Mouse (Mus musculus) ES-CJ7 (cell line): ENCODE data around the gene Grasp.
A peak's percentile ranks its signal among the peaks of the same experiment; 100 is the strongest.

Source experiments
- DNase-seq: peaks from one replicate; pipeline ENCODE4 v3.0.0; 2011; ENCODE audit warnings: low read depth, low spot score

Gene Grasp

DNA sequence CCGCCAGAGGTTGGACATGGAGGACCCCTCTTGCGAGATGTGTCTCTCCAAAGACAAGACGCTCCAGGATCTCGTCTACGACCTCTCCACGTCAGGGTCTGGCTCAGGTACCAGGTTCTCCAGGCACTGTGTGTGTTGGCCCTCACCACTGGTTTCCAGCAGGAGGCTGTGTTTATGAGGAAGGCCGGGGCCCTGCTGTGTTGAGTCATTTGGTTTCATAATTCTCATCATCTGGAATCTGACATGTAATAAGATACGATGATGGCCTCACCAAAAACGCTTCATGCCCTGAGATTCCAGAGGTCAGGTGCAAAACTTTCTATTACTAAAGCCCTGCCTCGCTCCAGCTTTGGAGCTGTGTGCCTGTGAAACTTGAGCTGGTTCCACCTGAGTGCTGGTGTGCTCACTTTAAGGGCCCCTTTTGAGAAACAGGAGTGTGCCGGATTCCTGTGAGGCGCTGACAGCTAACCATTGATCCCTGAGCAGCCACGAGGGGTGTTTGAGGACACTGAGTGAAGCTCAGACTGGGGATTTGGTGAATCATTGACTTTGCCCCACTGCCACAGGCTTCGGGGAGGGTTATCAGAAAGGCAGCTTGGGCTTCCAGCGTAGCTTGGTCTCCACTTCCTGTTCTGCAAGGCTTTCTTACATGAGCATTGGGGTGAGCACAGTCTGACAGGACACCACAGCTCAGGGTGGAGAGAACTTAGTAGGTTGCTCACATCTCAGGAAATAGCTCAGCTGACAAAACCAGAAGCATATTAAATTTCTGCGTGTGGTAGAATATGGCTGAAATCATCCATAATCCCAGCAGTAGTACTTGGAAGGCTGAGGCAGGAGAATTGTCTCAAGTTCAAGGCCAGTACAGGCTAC, 28.8 kb upstream of the Grasp start:
- no peak for DNase-seq

DNA sequence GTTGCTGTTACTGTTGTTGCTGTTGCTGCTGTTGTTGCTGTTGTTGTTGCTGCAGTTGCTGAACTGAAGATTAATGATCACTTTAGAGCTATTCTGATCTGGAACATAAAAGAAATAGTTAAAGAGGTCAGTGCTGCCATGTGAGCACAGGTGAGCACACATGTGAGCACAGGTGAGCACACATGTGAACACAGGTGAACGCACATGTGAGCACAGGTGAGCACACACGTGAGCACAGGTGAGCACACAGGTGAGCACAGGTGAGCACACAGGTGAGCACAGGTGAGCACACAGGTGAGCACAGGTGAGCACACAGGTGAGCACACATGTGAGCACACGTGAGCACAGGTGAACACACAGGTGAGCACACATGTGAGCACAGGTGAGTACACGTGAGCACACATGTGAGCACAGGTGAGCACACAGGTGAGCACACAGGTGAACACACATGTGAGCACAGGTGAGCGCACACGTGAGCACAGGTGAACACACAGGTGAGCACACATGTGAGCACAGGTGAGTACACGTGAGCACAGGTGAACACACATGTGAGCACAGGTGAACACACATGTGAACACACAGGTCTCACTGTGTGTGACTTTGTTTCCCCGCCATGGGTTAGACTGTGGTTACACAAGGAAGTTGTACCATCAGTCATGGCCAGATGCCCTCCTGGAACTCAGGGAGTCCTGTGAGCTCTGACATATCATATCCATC, 27.8 kb upstream of the Grasp start:
- no peak for DNase-seq

DNA sequence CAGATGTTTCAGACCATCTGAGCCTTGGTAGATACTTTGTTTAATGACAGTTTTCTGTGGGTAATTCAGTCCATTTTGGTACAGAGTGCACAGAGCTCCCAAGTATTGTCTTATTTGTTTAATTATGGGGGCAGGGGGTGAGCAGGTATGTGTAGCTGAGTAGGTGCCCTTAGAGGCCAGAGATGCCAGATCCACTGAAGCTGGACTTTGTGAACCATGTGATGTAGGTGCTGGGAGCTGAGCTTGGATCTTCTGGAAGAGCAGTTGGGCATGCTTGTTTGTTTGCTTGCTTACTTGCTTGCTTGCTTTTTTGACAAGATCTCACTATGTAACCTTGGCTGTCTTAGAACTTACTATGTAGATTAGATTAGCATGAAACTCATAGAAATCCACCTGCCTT, 27.0 kb upstream of the Grasp start:
- no peak for DNase-seq

DNA sequence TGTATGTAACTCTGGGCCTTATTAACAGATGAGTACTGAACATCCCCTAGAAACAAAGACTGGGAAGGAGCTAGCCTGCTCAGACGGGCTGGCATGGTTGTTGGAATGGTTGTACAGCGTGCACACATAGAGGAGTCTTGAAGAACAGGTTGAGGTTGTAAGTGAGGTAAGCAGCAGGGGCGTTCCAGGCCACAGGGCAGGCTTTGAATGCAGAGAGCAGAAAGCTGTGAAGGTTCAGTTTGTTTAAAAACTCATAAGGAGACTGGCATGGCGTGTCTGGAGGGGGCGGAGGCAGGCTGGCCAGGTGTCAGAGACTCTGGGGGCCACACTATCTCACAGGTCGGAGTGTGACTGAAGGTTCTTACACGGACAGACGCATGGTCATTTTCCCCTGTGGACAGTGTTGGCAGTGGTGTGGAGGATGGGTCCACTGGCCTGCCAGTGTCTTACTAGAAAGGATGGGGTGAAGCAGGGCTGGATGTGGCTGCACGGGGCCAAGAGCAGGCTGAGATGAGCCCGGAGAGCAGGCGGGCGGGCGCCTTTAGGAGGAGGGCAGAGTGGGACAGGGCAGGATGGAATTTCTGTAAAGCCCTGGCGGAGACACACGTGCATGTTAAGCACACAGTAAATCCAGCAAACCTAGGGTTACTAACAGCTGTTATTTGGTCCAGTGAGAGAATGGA, 26.4 kb upstream of the Grasp start:
- DNase-seq, result no peak

DNA sequence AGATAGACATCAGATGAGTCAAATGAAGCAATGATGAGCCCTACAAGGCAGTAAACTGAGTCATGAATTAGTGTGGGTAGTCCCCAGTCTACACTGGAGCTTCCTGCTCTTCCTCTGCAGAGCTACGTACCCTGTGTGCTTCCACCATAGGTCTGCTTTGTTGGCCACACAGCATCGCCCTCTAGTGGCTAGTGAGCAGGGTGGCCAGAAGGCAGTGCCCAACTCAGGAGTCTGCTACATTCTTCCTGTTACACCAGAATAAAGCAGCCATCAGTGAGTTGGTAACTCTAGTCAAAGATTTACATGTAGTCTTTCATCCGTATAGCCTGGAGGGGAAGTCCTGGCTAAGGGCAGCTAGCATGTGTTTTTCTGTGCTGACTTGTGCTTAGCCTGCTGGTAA, 25.8 kb upstream of the Grasp start:
- peak; percentile 68 for DNase-seq

DNA sequence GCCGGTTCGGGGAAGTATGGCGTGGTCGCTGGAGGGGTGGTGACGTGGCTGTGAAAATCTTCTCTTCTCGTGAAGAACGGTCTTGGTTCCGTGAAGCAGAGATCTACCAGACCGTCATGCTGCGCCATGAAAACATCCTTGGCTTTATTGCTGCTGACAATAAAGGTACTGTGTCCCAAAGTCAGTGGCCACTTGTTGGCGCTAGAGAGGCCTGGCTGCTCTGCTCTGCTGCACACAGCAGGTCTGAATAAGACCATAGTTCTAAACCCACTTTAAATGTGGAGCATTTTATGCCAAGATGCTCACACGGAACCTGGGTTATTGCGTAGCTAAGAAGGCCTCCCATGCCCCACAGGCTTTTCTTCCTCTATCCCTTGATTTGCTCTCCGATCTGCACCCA, 25.1 kb upstream of the Grasp start:
- DNase-seq, result peak; percentile 46

DNA sequence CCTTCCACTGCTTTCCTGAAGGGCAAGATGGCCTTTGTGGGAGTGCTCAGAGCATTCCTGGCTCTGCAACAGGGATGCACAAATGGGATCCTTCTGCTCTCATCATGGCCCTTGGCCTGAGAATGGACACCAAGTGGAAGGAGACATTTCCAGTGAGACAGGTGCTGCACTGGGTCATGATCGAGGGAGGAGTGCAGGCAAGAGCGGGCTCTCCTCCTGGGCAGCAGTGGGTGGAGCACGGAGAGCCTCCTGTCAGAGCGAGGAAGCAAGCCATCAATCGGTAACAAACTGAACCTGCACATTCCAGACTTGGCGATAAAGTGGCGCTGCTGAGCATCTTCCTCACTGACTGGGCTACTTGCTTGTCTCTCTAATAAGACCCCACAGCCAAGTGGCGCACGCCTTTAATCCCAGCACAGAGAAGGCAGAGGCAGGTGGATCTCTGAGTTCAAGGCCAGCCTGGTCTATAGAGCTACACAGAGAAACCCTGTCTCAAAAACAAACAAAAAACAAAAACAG, 23.2 kb upstream of the Grasp start:
- DNase-seq, result peak; percentile 77

DNA sequence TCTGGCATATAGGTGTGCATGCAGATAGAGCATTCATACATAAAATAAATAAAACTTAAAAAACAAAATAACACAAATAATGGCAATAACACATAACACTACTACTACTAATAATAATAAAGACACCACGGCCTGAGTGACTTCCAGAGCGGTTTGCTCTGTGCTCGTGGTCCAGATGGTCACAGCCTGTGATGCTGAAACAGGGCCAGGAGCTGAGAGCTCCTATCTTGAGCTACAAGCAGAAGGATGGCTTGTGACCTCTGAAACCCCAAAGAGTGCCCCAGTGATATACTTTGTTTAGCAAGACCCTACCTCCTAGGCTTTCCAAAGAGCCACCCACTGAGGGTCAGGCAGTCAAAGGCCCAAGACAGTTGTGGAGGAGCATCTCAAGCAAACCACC, 22.6 kb upstream of the Grasp start:
- no peak for DNase-seq

DNA sequence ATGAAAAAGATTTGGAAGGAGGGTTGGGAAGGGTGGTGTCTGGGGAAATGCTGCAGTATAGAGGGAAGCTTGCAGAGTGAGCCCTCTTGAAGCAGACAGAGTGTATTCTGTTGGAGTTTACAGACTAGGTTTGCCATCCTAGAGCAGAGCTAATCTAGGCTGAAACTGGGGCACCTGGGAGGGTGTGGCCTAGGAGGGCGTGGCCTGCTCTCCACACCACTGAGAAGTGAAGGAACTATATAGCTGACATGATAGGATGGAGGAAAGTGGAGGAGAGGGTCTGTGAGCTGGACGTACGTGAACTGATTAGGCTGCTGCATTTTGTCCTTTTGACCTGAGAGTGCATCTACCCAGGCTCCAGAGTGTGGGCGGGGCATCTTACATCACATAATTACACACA, 20.3 kb upstream of the Grasp start:
- no peak for DNase-seq

DNA sequence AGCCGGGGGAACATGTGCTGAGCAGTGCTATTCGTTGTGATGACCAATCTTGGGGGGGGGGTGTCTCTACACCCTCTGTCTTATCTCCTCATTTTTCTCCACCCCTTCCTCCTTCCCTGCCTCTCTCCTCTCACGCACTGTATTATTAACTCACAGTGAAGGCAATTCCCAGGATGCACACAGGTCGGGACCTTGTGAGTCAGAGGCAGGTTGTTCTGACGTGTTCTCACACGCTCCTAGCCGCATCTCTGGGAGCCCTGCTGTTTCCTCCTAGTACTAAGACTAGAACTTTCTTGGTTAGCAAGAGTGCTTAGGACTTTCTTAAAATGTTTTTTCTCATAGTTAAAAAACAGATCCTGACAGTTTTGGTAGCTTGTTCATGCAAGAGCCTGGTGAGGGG, 19.2 kb upstream of the Grasp start:
- DNase-seq, result no peak

DNA sequence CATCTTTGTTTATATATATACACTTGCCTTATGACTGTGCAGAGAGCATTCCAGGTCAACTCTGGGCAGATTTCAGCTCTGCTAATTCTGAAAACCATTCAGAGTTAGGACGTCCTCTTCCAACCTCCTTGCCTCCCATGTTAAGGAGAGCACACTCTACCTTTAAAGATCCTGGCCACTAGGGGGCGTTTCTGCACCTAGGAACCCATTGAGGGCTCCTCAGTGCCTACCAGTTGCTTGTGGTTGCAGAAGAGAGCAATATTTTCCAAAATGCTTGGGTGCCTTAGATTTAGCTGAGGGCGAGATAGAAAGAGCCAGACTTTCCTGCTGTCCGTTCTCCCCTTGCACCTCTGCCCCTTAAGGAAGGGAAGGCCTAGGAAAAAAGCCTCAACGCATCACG, 13.8 kb upstream of the Grasp start:
- peak; percentile 76 for DNase-seq

DNA sequence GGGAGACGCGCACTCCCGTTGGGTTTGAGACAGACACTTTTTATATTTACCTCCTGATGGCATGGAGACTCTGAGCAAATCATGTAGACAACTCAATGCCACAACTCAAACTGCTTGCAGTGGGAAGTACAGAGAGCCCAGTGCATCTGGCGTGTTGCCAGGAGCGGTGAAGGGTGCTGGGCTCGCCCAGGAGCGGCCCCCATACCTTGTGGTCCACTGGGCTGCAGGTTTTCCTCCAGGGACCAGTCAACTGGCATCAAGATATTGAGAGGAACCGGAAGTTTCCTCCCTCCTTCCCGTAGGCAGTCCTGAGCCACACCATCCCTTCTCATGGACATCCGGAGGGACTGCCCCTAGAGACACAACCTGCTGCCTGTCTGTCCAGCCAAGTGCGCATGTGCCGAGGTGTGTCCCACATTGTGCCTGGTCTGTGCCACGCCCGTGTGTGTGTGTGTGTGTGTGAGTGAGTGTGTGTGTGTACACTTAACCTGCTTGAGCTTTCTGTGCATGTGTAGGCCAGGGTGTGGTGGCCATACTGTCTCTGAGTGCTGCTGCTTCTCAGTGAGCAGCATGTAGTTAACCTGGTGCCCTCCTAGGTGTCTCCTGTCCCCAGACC, 12.9 kb upstream of the Grasp start:
- no peak for DNase-seq

DNA sequence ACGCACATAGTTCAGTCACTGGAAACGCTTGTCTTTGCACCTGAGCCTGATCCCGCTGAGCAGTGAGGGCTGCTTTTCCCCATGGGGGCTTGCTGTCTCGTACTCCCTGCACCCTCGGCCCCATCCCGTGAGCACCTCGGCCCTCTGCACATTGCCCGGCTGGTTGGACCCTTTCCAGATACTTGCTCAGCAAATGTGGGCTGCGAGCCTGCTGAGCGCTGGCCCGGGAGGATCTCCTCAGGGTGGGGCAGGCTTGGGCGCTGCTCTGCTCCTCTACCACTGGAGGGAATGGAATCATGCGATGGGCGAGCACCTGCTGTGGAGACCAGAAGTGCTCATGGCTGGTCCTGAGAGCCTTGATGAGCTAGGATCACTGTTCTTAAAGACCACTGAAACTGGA, 11.6 kb upstream of the Grasp start:
- no peak for DNase-seq

DNA sequence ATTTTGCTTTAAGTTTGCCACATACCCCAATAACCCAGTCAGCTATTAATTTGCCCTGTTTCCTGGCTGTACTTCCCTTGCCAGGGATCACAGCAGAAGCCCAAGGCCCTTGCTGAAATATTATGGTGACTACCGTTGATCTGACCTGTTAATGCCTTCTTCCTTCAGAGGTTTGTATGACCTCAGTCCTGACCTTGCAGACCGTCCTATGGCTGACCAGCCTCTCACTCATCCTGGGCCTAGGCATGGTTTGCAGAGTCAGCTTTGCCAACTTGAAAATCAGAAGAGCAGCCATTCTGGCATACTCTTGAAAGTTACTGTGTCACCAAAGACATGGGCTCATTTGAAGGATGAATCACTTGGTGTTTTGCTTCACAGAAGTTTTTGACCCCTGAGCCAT, 8.9 kb upstream of the Grasp start:
- DNase-seq, result no peak

DNA sequence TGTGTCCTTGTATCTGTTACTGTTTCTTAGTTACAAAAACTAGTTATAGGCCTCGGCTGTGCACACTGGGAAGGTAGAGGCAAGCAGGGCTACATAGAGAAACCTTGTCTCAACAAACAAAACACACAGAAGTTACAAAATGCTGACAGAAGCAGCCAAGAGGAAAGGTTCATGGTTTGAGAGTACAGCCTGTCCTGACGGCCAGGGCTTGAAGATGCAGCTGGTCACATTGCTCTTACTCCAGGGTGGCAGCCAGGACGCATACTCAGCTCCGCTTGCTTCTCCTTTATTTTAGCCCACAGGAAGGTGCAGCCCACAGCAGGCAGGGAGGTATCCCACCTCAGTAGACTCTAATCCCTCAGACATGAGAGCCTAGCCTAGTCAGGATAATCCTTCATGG, 8.0 kb upstream of the Grasp start:
- no peak for DNase-seq

DNA sequence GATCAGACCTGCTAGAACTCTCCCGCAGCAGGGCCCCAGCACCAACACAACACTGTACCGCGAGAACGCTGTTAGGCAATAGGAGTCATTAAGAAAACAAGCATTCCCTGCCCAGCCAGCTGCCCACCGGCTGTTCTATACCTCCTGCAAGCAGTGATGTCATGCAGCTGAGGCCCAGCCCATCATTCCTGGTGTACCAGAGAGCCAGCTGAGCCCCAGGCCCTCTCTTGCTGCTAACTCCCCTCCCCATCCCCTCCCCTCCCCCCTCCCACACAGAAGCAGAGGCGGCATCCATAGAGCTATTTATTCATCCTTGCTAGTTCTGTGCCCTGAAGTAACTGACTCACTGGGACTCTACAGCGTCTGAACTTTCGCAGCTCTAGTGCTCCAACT, 3.1 kb upstream of the Grasp start:
- DNase-seq, result no peak

DNA sequence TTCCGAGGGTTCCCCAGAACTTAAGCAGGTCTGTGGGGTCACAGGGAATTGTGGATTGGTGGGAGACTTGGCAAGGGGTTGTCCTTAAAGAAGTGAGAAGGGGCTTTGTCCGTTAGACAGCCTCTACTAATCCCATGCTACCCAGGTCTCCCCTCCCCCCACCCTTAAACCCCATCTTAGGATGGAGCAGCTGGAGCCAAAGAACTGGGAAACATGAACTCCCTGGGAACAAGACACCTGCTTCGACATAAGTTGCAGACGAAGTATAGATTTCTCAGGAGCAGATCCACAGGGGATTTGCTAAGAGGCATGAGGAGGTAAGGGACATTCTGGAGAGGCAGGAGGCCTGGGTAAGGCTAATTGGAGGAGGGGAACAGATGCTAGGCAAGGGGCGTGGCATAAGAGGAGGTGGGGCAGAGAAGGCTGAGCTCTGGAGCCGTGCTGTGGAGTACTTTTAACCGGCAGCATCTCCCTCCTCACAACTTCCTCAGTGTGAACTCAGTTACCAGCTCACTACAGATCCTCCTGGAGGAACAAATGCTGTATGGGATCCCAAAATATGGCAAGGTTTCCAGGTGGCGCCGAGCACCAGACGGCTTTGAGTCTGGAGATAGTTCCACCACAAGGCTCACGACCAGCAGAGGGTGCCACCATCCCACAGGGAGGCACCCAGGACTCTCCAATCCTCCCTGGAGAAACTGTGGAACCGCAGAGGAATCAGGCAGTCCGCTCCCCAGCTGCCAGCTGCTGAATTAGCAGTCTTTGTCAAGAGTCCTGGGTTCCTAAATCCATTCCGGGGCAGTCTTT, 2.5 kb upstream of the Grasp start:
- peak; percentile 91 for DNase-seq

DNA sequence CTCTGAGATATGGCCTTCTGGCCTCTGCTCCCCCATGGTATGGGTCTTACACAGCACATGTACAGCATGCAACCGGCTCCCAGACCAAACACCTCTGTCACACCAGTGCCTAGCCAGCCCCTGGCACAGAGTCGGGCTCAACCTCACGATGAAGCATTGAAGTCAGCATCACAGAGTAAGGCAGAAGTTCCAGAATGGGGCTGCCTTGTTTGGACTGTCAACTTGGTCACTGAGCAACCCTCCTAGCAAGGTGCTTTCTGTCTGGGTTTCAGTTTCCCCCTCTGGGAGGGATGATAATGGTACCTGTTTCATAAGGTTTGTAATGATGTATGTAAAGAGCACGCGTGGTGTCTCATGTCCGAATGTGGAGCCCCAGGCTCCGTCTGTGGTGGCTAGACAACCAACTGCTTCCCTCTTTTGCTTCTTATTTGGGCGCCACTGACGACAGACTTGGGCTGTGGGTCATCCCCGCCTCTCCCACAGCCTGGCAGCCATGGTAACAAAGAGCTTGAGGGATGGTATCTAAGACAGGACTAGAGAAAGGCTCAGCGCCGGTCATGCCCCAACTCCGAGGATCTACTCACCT, 998 bp upstream of the Grasp start:
- DNase-seq, result no peak

DNA sequence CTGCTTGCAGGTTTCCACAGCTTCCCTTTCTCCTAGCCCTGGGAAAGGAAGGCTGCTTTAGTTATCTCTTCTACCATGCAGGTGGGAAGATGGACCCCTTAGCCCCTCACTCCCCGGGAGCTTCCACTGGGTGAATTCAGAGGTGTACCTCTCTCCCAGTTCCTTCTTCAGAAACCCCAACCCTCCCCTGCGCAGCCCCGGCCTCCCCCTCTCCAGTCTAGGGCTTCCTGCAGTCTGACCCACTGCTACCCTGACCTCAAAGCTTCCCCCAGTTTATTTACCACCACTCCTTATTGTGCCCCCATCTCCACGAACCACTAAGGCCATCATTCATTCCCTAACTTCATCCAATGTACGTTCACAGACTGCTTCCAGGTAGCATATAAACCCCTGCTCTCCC, 392 bp upstream of the Grasp start:
- DNase-seq, result no peak

DNA sequence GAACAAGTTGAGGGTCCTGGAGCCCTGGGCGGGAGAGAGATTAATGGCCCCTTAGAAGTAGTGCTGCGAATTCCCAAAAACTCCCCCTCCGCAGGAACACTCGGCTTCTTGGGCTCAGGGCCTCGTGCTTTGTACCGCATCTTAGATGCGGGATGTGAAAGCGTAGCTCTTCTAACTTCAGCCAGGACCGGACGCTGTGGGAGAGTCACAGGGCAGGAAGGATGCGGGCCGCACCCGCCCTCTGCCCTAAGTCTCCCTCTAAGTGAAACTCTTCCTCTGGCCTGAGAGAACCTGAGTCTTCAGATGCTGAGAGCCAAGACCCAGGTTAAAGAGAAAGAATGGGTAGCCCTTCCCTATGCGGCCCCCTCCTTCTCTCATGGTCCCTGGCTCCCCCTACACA, 989 bp downstream of the Grasp start:
- DNase-seq, result no peak

DNA sequence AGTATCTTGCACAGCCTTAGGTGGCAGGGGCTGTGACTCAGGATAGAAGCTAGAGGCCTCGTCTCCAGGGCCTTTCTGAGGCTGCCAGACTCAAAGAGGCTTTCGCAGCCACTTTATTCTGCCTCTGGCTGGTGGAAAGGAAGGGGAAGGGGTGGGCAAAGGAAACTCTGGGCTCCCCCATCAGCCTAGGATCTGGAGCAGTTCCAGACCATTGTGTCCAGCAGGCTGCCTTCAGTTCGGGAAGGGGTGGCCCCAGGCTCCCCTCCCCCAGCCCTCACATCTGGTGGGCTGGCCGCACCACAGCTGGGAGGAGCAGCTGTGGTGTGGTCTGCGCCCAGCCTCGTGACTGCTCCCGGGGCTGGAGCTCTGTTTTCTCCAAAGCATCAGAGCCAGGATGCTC, 4.0 kb downstream of the Grasp start:
- DNase-seq, result peak; percentile 35
